18 mouse cellular contexts compared by ENCODE assay signal in the genomic region with DNA sequence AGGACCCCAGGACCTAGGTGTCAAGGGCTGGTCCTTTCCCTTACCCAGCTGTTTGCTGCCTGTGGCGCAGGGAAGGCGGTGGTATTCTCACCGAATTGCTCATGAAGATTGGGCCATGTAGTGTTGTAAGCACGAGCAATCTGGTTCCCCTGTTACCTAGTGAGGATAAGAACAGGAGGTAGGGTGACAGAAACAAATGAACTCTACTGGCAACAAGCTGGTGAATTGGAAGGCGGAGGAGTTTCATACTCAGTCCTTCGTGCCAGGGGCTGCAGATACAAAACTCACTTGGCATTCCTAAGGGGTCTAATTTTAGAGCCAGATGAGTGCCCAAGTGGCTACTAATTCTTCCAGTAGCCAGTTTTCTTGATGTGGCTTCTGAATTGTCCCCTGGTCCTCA. TPM values are rescaled to one million over a fixed set of nuclear protein-coding genes. Genes with fewer than 3 reads are reported as not detected.
A peak's percentile ranks its signal among the peaks of the same experiment; 100 is the strongest.
DNase-seq lines count a peak whose midpoint lies in the region; ATAC-seq lines count a peak whose summit lies in the region.
"Had no signal": no experiment of that assay in that cellular context is flagged by ENCODE, and none has a peak within 500 bp of the region (broad histone marks: within the 10 kb centered on the region; RNA-seq: fewer than 3 reads in every experiment).

No protein-coding gene starts in this region.

- H3K27me3 ChIP-seq in heart, embryonic 10.5 days (ENCODE audit: insufficient read depth, poor library complexity, severe bottlenecking): no peaks in the 10 kb centered on the region
- no peaks in the 10 kb centered on the region for H3K27me3 ChIP-seq in liver, embryonic 16.5 days (ENCODE audit: control insufficient read depth, insufficient read depth, low read depth, low read length)
- H3K27me3 ChIP-seq in liver, embryonic 11.5 days (replicated peaks; ENCODE audit: control insufficient read depth, insufficient read depth, low read length): no peaks in the 10 kb centered on the region
- H3K27me3 ChIP-seq: embryonic facial prominence, embryonic 12.5 days; forebrain, embryonic 15.5 days; heart, embryonic 13.5 days; hindbrain, embryonic 12.5 days had no signal

- DNase-seq in heart, embryonic 10.5 days (ENCODE audit: low spot score): peak; percentile 52
- no peak for DNase-seq in heart, adult 18-20 months
- DNase-seq in liver, embryonic 11.5 days (ENCODE audit: low spot score): no peak
- DNase-seq: cerebellum, adult 11-12 months; cerebellum, adult 9-10 months; cerebellum, postnatal 25 days; gastrocnemius, postnatal 10 days; heart, postnatal 4 days had no signal

- 85% methylated on average over 6 of the region's 6 CpGs for WGBS in heart, embryonic 10.5 days
- WGBS in liver, embryonic 16.5 days (ENCODE audit: insufficient replicate concordance): 79% methylated on average over 6 of the region's 6 CpGs
- 92% methylated on average over 6 of the region's 6 CpGs for WGBS in liver, embryonic 11.5 days

- no peak for ATAC-seq in liver, embryonic 16.5 days (ENCODE audit: low read depth)
- no peak for ATAC-seq in liver, embryonic 11.5 days (replicated peaks; ENCODE audit: low FRiP score)
- ATAC-seq in megakaryocyte-erythroid progenitor cell, adult 5-6 weeks (replicated peaks; ENCODE audit: low FRiP score, low TSS enrichment, poor library complexity, severe bottlenecking): no peak
- ATAC-seq: forebrain, embryonic 15.5 days; hindbrain, embryonic 16.5 days; inflammation-experienced regulatory T-cells, adult 6 months had no signal

- peaks cover 57% of the 10 kb centered on the region for H3K4me1 ChIP-seq in heart, embryonic 10.5 days
- H3K4me1 ChIP-seq in liver, embryonic 16.5 days (ENCODE audit: control insufficient read depth, low read depth, low read length): peaks cover 34% of the 10 kb centered on the region
- peaks cover 32% of the 10 kb centered on the region for H3K4me1 ChIP-seq in liver, embryonic 11.5 days (replicated peaks; ENCODE audit: control insufficient read depth, insufficient read depth, low read length)
- peaks cover 45% of the 10 kb centered on the region for H3K4me1 ChIP-seq in brown adipose tissue, adult 24 weeks (ENCODE audit: control insufficient read depth, insufficient read depth, insufficient read length, low read length)

- no peaks in the 10 kb centered on the region for H3K9me3 ChIP-seq in heart, embryonic 10.5 days
- no peaks in the 10 kb centered on the region for H3K9me3 ChIP-seq in liver, embryonic 16.5 days (replicated peaks; ENCODE audit: control insufficient read depth, low read length)
- H3K9me3 ChIP-seq in liver, embryonic 11.5 days (ENCODE audit: control insufficient read depth, low read length): no peaks in the 10 kb centered on the region
- H3K9me3 ChIP-seq: embryonic facial prominence, embryonic 12.5 days; forebrain, embryonic 15.5 days; heart, embryonic 13.5 days; hindbrain, embryonic 12.5 days had no signal

- peaks cover 3% of the 10 kb centered on the region; the same call in 1 of the 2 replicates for H3K36me3 ChIP-seq in heart, embryonic 10.5 days
- no peaks in the 10 kb centered on the region for H3K36me3 ChIP-seq in liver, embryonic 16.5 days (ENCODE audit: control insufficient read depth, insufficient read depth)
- peaks cover 6% of the 10 kb centered on the region; the same call in 1 of the 2 replicates for H3K36me3 ChIP-seq in liver, embryonic 11.5 days (ENCODE audit: control insufficient read depth, insufficient read depth, low read length)
- H3K36me3 ChIP-seq: embryonic facial prominence, embryonic 12.5 days; forebrain, embryonic 15.5 days; heart, embryonic 13.5 days; hindbrain, embryonic 12.5 days had no signal

- no peak overlapping the region for H3K9ac ChIP-seq in liver, embryonic 16.5 days (ENCODE audit: low read depth, low read length)
- no peak overlapping the region for H3K9ac ChIP-seq in liver, embryonic 11.5 days (ENCODE audit: low read depth, low read length)
- H3K9ac ChIP-seq: embryonic facial prominence, embryonic 12.5 days; forebrain, embryonic 15.5 days; heart, embryonic 13.5 days; hindbrain, embryonic 12.5 days had no signal

- no peak overlapping the region for H3K4me2 ChIP-seq in liver, embryonic 16.5 days (ENCODE audit: low read depth, low read length)
- H3K4me2 ChIP-seq in liver, embryonic 11.5 days: no peak overlapping the region
- H3K4me2 ChIP-seq: embryonic facial prominence, embryonic 12.5 days; forebrain, embryonic 15.5 days; heart, embryonic 13.5 days; hindbrain, embryonic 12.5 days had no signal

- H3K4me3 ChIP-seq in heart, embryonic 10.5 days: no peak overlapping the region
- no peak overlapping the region for H3K4me3 ChIP-seq in liver, embryonic 16.5 days (ENCODE audit: low read depth, low read length)
- H3K4me3 ChIP-seq in liver, embryonic 11.5 days (ENCODE audit: low read depth, low read length): no peak overlapping the region
- no peak overlapping the region for H3K4me3 ChIP-seq in brown adipose tissue, adult 24 weeks (ENCODE audit: insufficient read depth, low read depth, low read length)
- H3K4me3 ChIP-seq: embryonic facial prominence, embryonic 12.5 days; forebrain, embryonic 15.5 days; heart, embryonic 13.5 days; hindbrain, embryonic 12.5 days had no signal

- no peak overlapping the region for H3K27ac ChIP-seq in heart, embryonic 10.5 days
- H3K27ac ChIP-seq in liver, embryonic 16.5 days (ENCODE audit: low read length): 0 out of 2 replicates have a peak overlapping the region, but pooled peaks have one; percentile 24
- no peak overlapping the region for H3K27ac ChIP-seq in liver, embryonic 11.5 days (ENCODE audit: low read depth, low read length)
- H3K27ac ChIP-seq in brown adipose tissue, adult 24 weeks (replicated peaks; ENCODE audit: low read depth, low read length): peak overlapping the region; percentile 53
- H3K27ac ChIP-seq: embryonic facial prominence, embryonic 12.5 days; forebrain, embryonic 15.5 days; heart, embryonic 13.5 days; hindbrain, embryonic 12.5 days had no signal

RNA-seq across cellular contexts. Expression of a gene that starts 4.4 kb away (rescaled TPM):
- polyA plus RNA-seq in heart, embryonic 10.5 days (2016; fragmentation: Nextera tagmentation; extraction: Ambion mirVana): 36.9 and 59.4 TPM in 2 replicates
- total RNA-seq in heart, adult 18-20 months (2021): 10 to 100 TPM in 1 of 2 experiments, 1 to 10 TPM in 1; 6.2 to 10.4 TPM
- polyA plus RNA-seq in liver, embryonic 16.5 days (2015; fragmentation: Nextera tagmentation; extraction: Ambion mirVana): 53.5 and 54.0 TPM in 2 replicates
- polyA plus RNA-seq in liver, embryonic 11.5 days (2014; fragmentation: Nextera tagmentation; extraction: Ambion mirVana): 142 and 149 TPM in 2 replicates
- polyA plus RNA-seq in brown adipose tissue, adult 24 weeks (2012; ENCODE audit: insufficient read depth, insufficient read length, missing spikeins): 109 and 122 TPM in 2 replicates
- 178 and 185 TPM in 2 replicates for total RNA-seq in megakaryocyte-erythroid progenitor cell, adult 5-6 weeks (2014; fragmentation: Nextera tagmentation)
- 111 and 153 TPM in 2 replicates for total RNA-seq in megakaryocyte-erythroid progenitor cell, adult 5-6 weeks (2017)

RNA-seq across cellular contexts. Expression of a gene that starts 20.5 kb away (rescaled TPM):
- polyA plus RNA-seq in heart, embryonic 10.5 days (2016; fragmentation: Nextera tagmentation; extraction: Ambion mirVana): 0.09 and 0.25 TPM in 2 replicates
- under 1 TPM; 0.15 to 0.65 TPM for total RNA-seq in heart, adult 18-20 months (2021)
- polyA plus RNA-seq in liver, embryonic 16.5 days (2015; fragmentation: Nextera tagmentation; extraction: Ambion mirVana): not detected in 2 replicates
- not detected in 2 replicates for polyA plus RNA-seq in liver, embryonic 11.5 days (2014; fragmentation: Nextera tagmentation; extraction: Ambion mirVana)
- polyA plus RNA-seq in brown adipose tissue, adult 24 weeks (2012; ENCODE audit: insufficient read depth, insufficient read length, missing spikeins): 0.48 TPM in 1 of 2 replicates, not detected in the other
- total RNA-seq in megakaryocyte-erythroid progenitor cell, adult 5-6 weeks (2014; fragmentation: Nextera tagmentation): not detected in 2 replicates
- not detected in 2 replicates for total RNA-seq in megakaryocyte-erythroid progenitor cell, adult 5-6 weeks (2017)
- total RNA-seq: ES-E14 had no signal

Comparison
In these comparisons a context has a peak if more than half of its experiments do, and no peak if none do; other contexts are left out.
1. H3K27ac ChIP-seq: peak in liver, embryonic 16.5 days (single experiment) and brown adipose tissue, adult 24 weeks (single experiment); none in heart, embryonic 10.5 days (single experiment) and liver, embryonic 11.5 days (single experiment).